Mouse (Mus musculus): ENCODE measurements at regions not wholly inside any gene's neighbourhood (a gene's known extent, or its start where the extent isn't known, plus 50 kb on each side); places are given as distances from the start of the nearest gene placed in this dataset.

- TF ChIP-seq NANOG (IDR thresholded peaks at IDR 0.05; ENCODE audit: borderline replicate concordance, low read length), result no peak
- TF ChIP-seq POU5F1 (IDR thresholded peaks at IDR 0.05; ENCODE audit: borderline replicate concordance, low read length), result no peak
- no peak for TF ChIP-seq CTCF (conservative IDR thresholded peaks at IDR 0.05; ENCODE audit: low read length)
- no peaks in the 10 kb centered on the region for H3K9me3 ChIP-seq (ENCODE audit: low read length)
- peaks cover 4% of the 10 kb centered on the region; the same call in 1 of the 2 replicates for H3K4me1 ChIP-seq (replicated peaks; ENCODE audit: low read depth, low read length)
- no peaks in the 10 kb centered on the region for H3K36me3 ChIP-seq (ENCODE audit: insufficient read depth, low read length)
- H3K4me3 ChIP-seq (replicated peaks; ENCODE audit: low read length), result no peak overlapping the region
- no peaks in the 10 kb centered on the region for H3K27me3 ChIP-seq (ENCODE audit: insufficient read depth, low read length)
These were observed 277.9 kb upstream of the Far2 start for GRCm38 (mm10) chr6:147769180-147769579.

GRCm38 (mm10) chr6:147770034-147770433, 277.0 kb upstream of the Far2 start:
- Histone ChIP-seq H3K36me3 (ENCODE audit: insufficient read depth, low read length) (no peaks in the 10 kb centered on the region), H3K4me3 (replicated peaks; ENCODE audit: low read length) (no peak overlapping the region), H3K9me3 (ENCODE audit: low read length) (no peaks in the 10 kb centered on the region), H3K4me1 (replicated peaks; ENCODE audit: low read depth, low read length) (peaks cover 11% of the 10 kb centered on the region; the same call in 1 of the 2 replicates), H3K27me3 (ENCODE audit: insufficient read depth, low read length) (no peaks in the 10 kb centered on the region)
- TF ChIP-seq NANOG (IDR thresholded peaks at IDR 0.05; ENCODE audit: borderline replicate concordance, low read length) (no peak), POU5F1 (IDR thresholded peaks at IDR 0.05; ENCODE audit: borderline replicate concordance, low read length) (no peak), CTCF (conservative IDR thresholded peaks at IDR 0.05; ENCODE audit: low read length) (no peak)

- Histone ChIP-seq H3K36me3 (ENCODE audit: insufficient read depth, low read length) (no peaks in the 10 kb centered on the region), H3K27me3 (ENCODE audit: insufficient read depth, low read length) (no peaks in the 10 kb centered on the region), H3K4me3 (replicated peaks; ENCODE audit: low read length) (no peak overlapping the region), H3K9me3 (ENCODE audit: low read length) (no peaks in the 10 kb centered on the region), H3K4me1 (replicated peaks; ENCODE audit: low read depth, low read length) (peaks cover 11% of the 10 kb centered on the region; the same call in 1 of the 2 replicates)
- TF ChIP-seq POU5F1 (IDR thresholded peaks at IDR 0.05; ENCODE audit: borderline replicate concordance, low read length) (no peak), CTCF (conservative IDR thresholded peaks at IDR 0.05; ENCODE audit: low read length) (no peak), NANOG (IDR thresholded peaks at IDR 0.05; ENCODE audit: borderline replicate concordance, low read length) (no peak)
These were observed 275.6 kb upstream of the Far2 start for GRCm38 (mm10) chr6:147771411-147771810.

GRCm38 (mm10) chr6:147773904-147774303, 273.2 kb upstream of the Far2 start:
- Histone ChIP-seq H3K4me1 (replicated peaks; ENCODE audit: low read depth, low read length) (peaks cover 11% of the 10 kb centered on the region; the same call in 1 of the 2 replicates), H3K27me3 (ENCODE audit: insufficient read depth, low read length) (no peaks in the 10 kb centered on the region), H3K36me3 (ENCODE audit: insufficient read depth, low read length) (no peaks in the 10 kb centered on the region), H3K9me3 (ENCODE audit: low read length) (no peaks in the 10 kb centered on the region), H3K4me3 (replicated peaks; ENCODE audit: low read length) (no peak overlapping the region)
- TF ChIP-seq NANOG (IDR thresholded peaks at IDR 0.05; ENCODE audit: borderline replicate concordance, low read length), result no peak
- TF ChIP-seq POU5F1 (IDR thresholded peaks at IDR 0.05; ENCODE audit: borderline replicate concordance, low read length), result no peak
- no peak for TF ChIP-seq CTCF (conservative IDR thresholded peaks at IDR 0.05; ENCODE audit: low read length)

GRCm38 (mm10) chr6:147774626-147775025, 272.4 kb upstream of the Far2 start:
- no peak for TF ChIP-seq POU5F1 (IDR thresholded peaks at IDR 0.05; ENCODE audit: borderline replicate concordance, low read length)
- no peak for TF ChIP-seq CTCF (conservative IDR thresholded peaks at IDR 0.05; ENCODE audit: low read length)
- no peak for TF ChIP-seq NANOG (IDR thresholded peaks at IDR 0.05; ENCODE audit: borderline replicate concordance, low read length)
- no peaks in the 10 kb centered on the region for H3K27me3 ChIP-seq (ENCODE audit: insufficient read depth, low read length)
- no peaks in the 10 kb centered on the region for H3K9me3 ChIP-seq (ENCODE audit: low read length)
- H3K36me3 ChIP-seq (ENCODE audit: insufficient read depth, low read length), result no peaks in the 10 kb centered on the region
- peaks cover 11% of the 10 kb centered on the region; the same call in 1 of the 2 replicates for H3K4me1 ChIP-seq (replicated peaks; ENCODE audit: low read depth, low read length)
- no peak overlapping the region for H3K4me3 ChIP-seq (replicated peaks; ENCODE audit: low read length)

GRCm38 (mm10) chr6:147779466-147779865, 267.6 kb upstream of the Far2 start:
- Histone ChIP-seq H3K4me3 (replicated peaks; ENCODE audit: low read length) (no peak overlapping the region), H3K4me1 (replicated peaks; ENCODE audit: low read depth, low read length) (peaks cover 4% of the 10 kb centered on the region; the same call in 1 of the 2 replicates), H3K9me3 (ENCODE audit: low read length) (no peaks in the 10 kb centered on the region), H3K36me3 (ENCODE audit: insufficient read depth, low read length) (no peaks in the 10 kb centered on the region), H3K27me3 (ENCODE audit: insufficient read depth, low read length) (no peaks in the 10 kb centered on the region)
- TF ChIP-seq POU5F1 (IDR thresholded peaks at IDR 0.05; ENCODE audit: borderline replicate concordance, low read length) (no peak), NANOG (IDR thresholded peaks at IDR 0.05; ENCODE audit: borderline replicate concordance, low read length) (no peak), CTCF (conservative IDR thresholded peaks at IDR 0.05; ENCODE audit: low read length) (no peak)

- Histone ChIP-seq H3K4me3 (replicated peaks; ENCODE audit: low read length) (no peak overlapping the region), H3K4me1 (replicated peaks; ENCODE audit: low read depth, low read length) (no peaks in the 10 kb centered on the region), H3K27me3 (ENCODE audit: insufficient read depth, low read length) (no peaks in the 10 kb centered on the region), H3K9me3 (ENCODE audit: low read length) (no peaks in the 10 kb centered on the region), H3K36me3 (ENCODE audit: insufficient read depth, low read length) (no peaks in the 10 kb centered on the region)
- TF ChIP-seq POU5F1 (IDR thresholded peaks at IDR 0.05; ENCODE audit: borderline replicate concordance, low read length) (no peak), NANOG (IDR thresholded peaks at IDR 0.05; ENCODE audit: borderline replicate concordance, low read length) (no peak), CTCF (conservative IDR thresholded peaks at IDR 0.05; ENCODE audit: low read length) (no peak)
These were observed 262.8 kb upstream of the Far2 start for GRCm38 (mm10) chr6:147784249-147784648.

GRCm38 (mm10) chr6:147784854-147785253, 262.2 kb upstream of the Far2 start:
- H3K36me3 ChIP-seq (ENCODE audit: insufficient read depth, low read length), result no peaks in the 10 kb centered on the region
- no peaks in the 10 kb centered on the region for H3K27me3 ChIP-seq (ENCODE audit: insufficient read depth, low read length)
- TF ChIP-seq CTCF (conservative IDR thresholded peaks at IDR 0.05; ENCODE audit: low read length), result no peak
- no peak for TF ChIP-seq POU5F1 (IDR thresholded peaks at IDR 0.05; ENCODE audit: borderline replicate concordance, low read length)
- no peak for TF ChIP-seq NANOG (IDR thresholded peaks at IDR 0.05; ENCODE audit: borderline replicate concordance, low read length)
- no peaks in the 10 kb centered on the region for H3K9me3 ChIP-seq (ENCODE audit: low read length)
- no peak overlapping the region for H3K4me3 ChIP-seq (replicated peaks; ENCODE audit: low read length)
- H3K4me1 ChIP-seq (replicated peaks; ENCODE audit: low read depth, low read length), result no peaks in the 10 kb centered on the region

GRCm38 (mm10) chr6:147788095-147788494, 259.0 kb upstream of the Far2 start:
- no peaks in the 10 kb centered on the region for H3K36me3 ChIP-seq (ENCODE audit: insufficient read depth, low read length)
- H3K27me3 ChIP-seq (ENCODE audit: insufficient read depth, low read length), result no peaks in the 10 kb centered on the region
- H3K4me3 ChIP-seq (replicated peaks; ENCODE audit: low read length), result no peak overlapping the region
- no peaks in the 10 kb centered on the region for H3K9me3 ChIP-seq (ENCODE audit: low read length)
- TF ChIP-seq CTCF (conservative IDR thresholded peaks at IDR 0.05; ENCODE audit: low read length) (no peak), NANOG (IDR thresholded peaks at IDR 0.05; ENCODE audit: borderline replicate concordance, low read length) (no peak), POU5F1 (IDR thresholded peaks at IDR 0.05; ENCODE audit: borderline replicate concordance, low read length) (no peak)
- H3K4me1 ChIP-seq (replicated peaks; ENCODE audit: low read depth, low read length), result no peaks in the 10 kb centered on the region
